Mouse (Mus musculus): ENCODE measurements around the gene Atg3.

Gene Atg3

GRCm38 (mm10) chr16:45201395-45201794, 42.8 kb downstream of the Atg3 start:
- intact Hi-C loops (cut with DNase I), result no loop called here

GRCm38 (mm10) chr16:45204438-45204837, 45.9 kb downstream of the Atg3 start:
- intact Hi-C loops (cut with DNase I), result no loop called here

GRCm38 (mm10) chr16:45204859-45205670, 46.5 kb downstream of the Atg3 start:
- intact Hi-C loops (cut with DNase I), result no loop called here

- intact Hi-C loops (cut with DNase I), result no loop called here
Measured at GRCm38 (mm10) chr16:45222016-45222415, 63.4 kb downstream of the Atg3 start.

- intact Hi-C loops (cut with DNase I), result no loop called here
Measured at GRCm38 (mm10) chr16:45222771-45223170, 64.2 kb downstream of the Atg3 start.

- intact Hi-C loops (cut with DNase I), result no loop called here
Measured at GRCm38 (mm10) chr16:45223648-45224388, 65.2 kb downstream of the Atg3 start, which contains the start of gene Btla. Gene Btla, plus strand, starts transcription at chr16:45224315.

- intact Hi-C loops (cut with DNase I), result no loop called here
Measured at GRCm38 (mm10) chr16:45224431-45225008, 65.9 kb downstream of the Atg3 start.

- intact Hi-C loops (cut with DNase I), result no loop called here
Measured at GRCm38 (mm10) chr16:45227002-45227401, 68.4 kb downstream of the Atg3 start.

GRCm38 (mm10) chr16:45231296-45231695, 72.7 kb downstream of the Atg3 start:
- intact Hi-C loops (cut with DNase I), result no loop called here

- intact Hi-C loops (cut with DNase I), result no loop called here
Measured at GRCm38 (mm10) chr16:45233007-45233406, 74.4 kb downstream of the Atg3 start.
